Comparison of ENCODE assay signal across 9 mouse cellular contexts in genomic region chr11:50421461-50421860, GRCm38 (mm10). TPM values are rescaled to one million over a fixed set of nuclear protein-coding genes. Genes with fewer than 3 reads are reported as not detected.
DNase-seq lines count a peak whose midpoint lies in the region; ATAC-seq and TF ChIP-seq lines count a peak whose summit lies in the region.
"Had no signal": no experiment of that assay in that cellular context is flagged by ENCODE, and none has a peak within 500 bp of the region (broad histone marks: within the 10 kb centered on the region; RNA-seq: fewer than 3 reads in every experiment).

No protein-coding gene starts in this region.

- intact Hi-C loops in gastrocnemius, adult 2 months (cut with DNase I), result no loop called here

- H3K4me3 ChIP-seq in gastrocnemius, adult 2 months, result peak overlapping the region; percentile 27; the same call in 1 of the 2 replicates
- H3K4me3 ChIP-seq in E14TG2a.4 (replicated peaks; ENCODE audit: low read length), result peak overlapping the region; percentile 82
- H3K4me3 ChIP-seq in forebrain, embryonic 16.5 days (replicated peaks; ENCODE audit: low read length), result peak overlapping the region; percentile 36
- peak overlapping the region; percentile 47 for H3K4me3 ChIP-seq in liver, embryonic 15.5 days (replicated peaks)

- H3K9me3 ChIP-seq in E14TG2a.4 (ENCODE audit: low read length), result no peaks in the 10 kb centered on the region
- H3K9me3 ChIP-seq in forebrain, embryonic 16.5 days (ENCODE audit: control insufficient read depth, low read length), result no peaks in the 10 kb centered on the region
- no peaks in the 10 kb centered on the region for H3K9me3 ChIP-seq in liver, embryonic 15.5 days (replicated peaks)

- ATAC-seq in forebrain, embryonic 16.5 days, result no peak; the same call in none of the 2 replicates
- no peak for ATAC-seq in liver, embryonic 15.5 days (ENCODE audit: insufficient read depth)
- no peak for ATAC-seq in monocyte, adult 5-6 weeks (replicated peaks; ENCODE audit: insufficient number of reproducible peaks, low FRiP score, low TSS enrichment, poor library complexity, severe bottlenecking)

- 43% methylated on average over 5 of the region's 5 CpGs for WGBS in forebrain, embryonic 16.5 days
- 56% methylated on average over 5 of the region's 5 CpGs for WGBS in liver, embryonic 15.5 days (ENCODE audit: insufficient replicate concordance)

- no peaks in the 10 kb centered on the region; the same call in 1 of the 2 replicates for H3K27me3 ChIP-seq in E14TG2a.4 (ENCODE audit: insufficient read depth, low read length)
- no peaks in the 10 kb centered on the region for H3K27me3 ChIP-seq in forebrain, embryonic 16.5 days (replicated peaks; ENCODE audit: control insufficient read depth, insufficient read depth, low read length)
- no peaks in the 10 kb centered on the region for H3K27me3 ChIP-seq in liver, embryonic 15.5 days

- H3K4me1 ChIP-seq in E14TG2a.4 (replicated peaks; ENCODE audit: low read depth, low read length), result peaks cover 23% of the 10 kb centered on the region
- no peaks in the 10 kb centered on the region; the same call in 1 of the 2 replicates for H3K4me1 ChIP-seq in forebrain, embryonic 16.5 days (replicated peaks; ENCODE audit: control insufficient read depth, insufficient read depth, low read length)
- H3K4me1 ChIP-seq in liver, embryonic 15.5 days (replicated peaks), result peaks cover 15% of the 10 kb centered on the region

- 0 out of 2 replicates have a peak overlapping the region, but pooled peaks have one; percentile 14 for H3K9ac ChIP-seq in forebrain, embryonic 16.5 days (replicated peaks; ENCODE audit: low read depth, low read length)
- no peak overlapping the region for H3K9ac ChIP-seq in liver, embryonic 15.5 days

- H3K4me2 ChIP-seq in forebrain, embryonic 16.5 days (ENCODE audit: low read length), result peak overlapping the region; percentile 51
- peak overlapping the region; percentile 74 for H3K4me2 ChIP-seq in liver, embryonic 15.5 days

- no peak for TF ChIP-seq CTCF in gastrocnemius, adult 2 months (IDR thresholded peaks at IDR 0.05)
- TF ChIP-seq CTCF in E14TG2a.4 (conservative IDR thresholded peaks at IDR 0.05; ENCODE audit: low read length), result no peak

- H3K36me3 ChIP-seq in E14TG2a.4 (ENCODE audit: insufficient read depth, low read length), result peaks cover 28% of the 10 kb centered on the region
- H3K36me3 ChIP-seq in forebrain, embryonic 16.5 days (ENCODE audit: control insufficient read depth, insufficient read depth), result peaks cover 15% of the 10 kb centered on the region
- peaks cover 17% of the 10 kb centered on the region; the same call in 1 of the 2 replicates for H3K36me3 ChIP-seq in liver, embryonic 15.5 days (replicated peaks)

- DNase-seq in gastrocnemius, adult 2 months, result no peak
- DNase-seq in gastrocnemius, postnatal 4 days (ENCODE audit: low spot score in 2 of 2), result no peak
- no peak for DNase-seq in urinary bladder, postnatal 4 days (ENCODE audit: low spot score in 2 of 2)
- no peak for DNase-seq in kidney, adult 18-20 months
- DNase-seq: gastrocnemius, postnatal 25 days had no signal

- H3K27ac ChIP-seq in gastrocnemius, adult 2 months, result no peak overlapping the region
- H3K27ac ChIP-seq in forebrain, embryonic 16.5 days (ENCODE audit: low read length), result no peak overlapping the region; the same call in 1 of the 2 replicates
- H3K27ac ChIP-seq in liver, embryonic 15.5 days (replicated peaks), result no peak overlapping the region

RNA-seq across cellular contexts. Expression of gene Rufy1, which starts 9.5 kb away (rescaled TPM):
- 10 to 100 TPM; 24.3 to 27.0 TPM for total RNA-seq in gastrocnemius, adult 2 months (2021)
- total RNA-seq in gastrocnemius, postnatal 4 days (2021), result 10 to 100 TPM; 22.3 to 23.5 TPM
- 28.6 and 31.2 TPM in 2 replicates for polyA plus RNA-seq in forebrain, embryonic 16.5 days (2015; fragmentation: Nextera tagmentation; extraction: Ambion mirVana)
- 7.3 and 7.5 TPM in 2 replicates for polyA plus RNA-seq in liver, embryonic 15.5 days (2015; fragmentation: Nextera tagmentation; extraction: Ambion mirVana)
- 47.8 to 49.7 TPM (median 48.4 TPM) in 3 replicates for total RNA-seq in monocyte, adult 5-6 weeks (2017)

RNA-seq across cellular contexts. Expression of gene Hnrnph1, which starts 44.7 kb away (rescaled TPM):
- total RNA-seq in gastrocnemius, adult 2 months (2021), result 100 to 1,000 TPM; 109 to 114 TPM
- total RNA-seq in gastrocnemius, postnatal 4 days (2021), result 100 to 1,000 TPM; 217 to 271 TPM
- 660 and 710 TPM in 2 replicates for polyA plus RNA-seq in forebrain, embryonic 16.5 days (2015; fragmentation: Nextera tagmentation; extraction: Ambion mirVana)
- 98.1 and 102 TPM in 2 replicates for polyA plus RNA-seq in liver, embryonic 15.5 days (2015; fragmentation: Nextera tagmentation; extraction: Ambion mirVana)
- 1,029 to 1,291 TPM (median 1,161 TPM) in 3 replicates for total RNA-seq in monocyte, adult 5-6 weeks (2017)

Comparison
In these comparisons a context has a peak if more than half of its experiments do, and no peak if none do; other contexts are left out.
1. H3K4me3 ChIP-seq: peak in every context shown above with its lines; median percentile 82 in E14TG2a.4; 47 in liver, embryonic 15.5 days; 36 in forebrain, embryonic 16.5 days; 27 in gastrocnemius, adult 2 months.